Mouse (Mus musculus): ENCODE measurements around the gene Nfkbiz. TPM values are rescaled to one million over a fixed set of nuclear protein-coding genes. Genes with fewer than 3 reads are reported as not detected.
"Not testable (repeated sequence)": the region's sequence is repeated elsewhere in the genome, so short reads cannot be mapped to it uniquely, and the experiment has no call there.

Gene Nfkbiz
- 2.4 and 3.2 TPM in 2 replicates for polyA plus RNA-seq (2015; fragmentation: Nextera tagmentation; extraction: Ambion mirVana)

GRCm38 (mm10) chr16:55838510-55839474 is at the start of gene Nfkbiz:
Gene Nfkbiz, minus strand, starts transcription at chr16:55838899.
- no peaks in the 10 kb centered on the region for H3K27me3 ChIP-seq
- ATAC-seq (replicated peaks; ENCODE audit: insufficient number of reproducible peaks, insufficient read depth, low FRiP score, low read depth) = peak; percentile 90
- H3K4me1 ChIP-seq (replicated peaks) = peaks cover 4% of the 10 kb centered on the region
- no peaks in the 10 kb centered on the region for H3K9me3 ChIP-seq (replicated peaks)
- H3K9ac ChIP-seq = peak within 1 kb of the TSS; percentile 80
- no peaks in the 10 kb centered on the region for H3K36me3 ChIP-seq
- WGBS = under 1% methylated on average over 40 of the region's 40 CpGs
- peak within 1 kb of the TSS; percentile 93 for H3K27ac ChIP-seq
- peak within 1 kb of the TSS; percentile 81 for H3K4me2 ChIP-seq
- peak within 1 kb of the TSS; percentile 71 for H3K4me3 ChIP-seq

- Histone ChIP-seq H3K27ac (no peak overlapping the region), H3K4me3 (no peak overlapping the region), H3K4me2 (no peak overlapping the region), H3K9me3 (replicated peaks) (no peaks in the 10 kb centered on the region), H3K27me3 (no peaks in the 10 kb centered on the region), H3K4me1 (replicated peaks) (0 out of 2 replicates have a peak, but pooled peaks cover 2% of the 10 kb centered on the region), H3K9ac (no peak overlapping the region), H3K36me3 (no peaks in the 10 kb centered on the region)
- WGBS = 53% methylated on average over 7 of the region's 7 CpGs
- ATAC-seq (replicated peaks; ENCODE audit: insufficient number of reproducible peaks, insufficient read depth, low FRiP score, low read depth) = no peak; the same call in 1 of the 2 replicates
Observed at GRCm38 (mm10) chr16:55887814-55888583, 49.3 kb upstream of the Nfkbiz start.

- Histone ChIP-seq H3K36me3 (no peaks in the 10 kb centered on the region), H3K27me3 (no peaks in the 10 kb centered on the region), H3K27ac (no peak overlapping the region), H3K9ac (no peak overlapping the region), H3K9me3 (replicated peaks) (no peaks in the 10 kb centered on the region), H3K4me3 (no peak overlapping the region), H3K4me1 (replicated peaks) (0 out of 2 replicates have a peak, but pooled peaks cover 2% of the 10 kb centered on the region), H3K4me2 (no peak overlapping the region)
- no peak for ATAC-seq (replicated peaks; ENCODE audit: insufficient number of reproducible peaks, insufficient read depth, low FRiP score, low read depth)
- WGBS = 82% methylated on average over 11 of the region's 11 CpGs
Observed at GRCm38 (mm10) chr16:55884246-55884645, 45.5 kb upstream of the Nfkbiz start.

- no peaks in the 10 kb centered on the region for H3K36me3 ChIP-seq
- WGBS = 29% methylated on average over 6 of the region's 6 CpGs
- H3K9me3 ChIP-seq (replicated peaks) = no peaks in the 10 kb centered on the region
- no peaks in the 10 kb centered on the region for H3K27me3 ChIP-seq
- H3K9ac ChIP-seq = no peak overlapping the region
- no peak overlapping the region for H3K4me3 ChIP-seq
- no peak overlapping the region for H3K4me2 ChIP-seq
- peaks cover 12% of the 10 kb centered on the region for H3K4me1 ChIP-seq (replicated peaks)
- 0 out of 2 replicates have a peak overlapping the region, but pooled peaks have one; percentile 27 for H3K27ac ChIP-seq
- ATAC-seq (replicated peaks; ENCODE audit: insufficient number of reproducible peaks, insufficient read depth, low FRiP score, low read depth) = peak; percentile 53; the same call in 1 of the 2 replicates
Observed at GRCm38 (mm10) chr16:55876025-55876424, 37.3 kb upstream of the Nfkbiz start.

GRCm38 (mm10) chr16:55863832-55864231 is 25.1 kb upstream of the Nfkbiz start:
- ATAC-seq (replicated peaks; ENCODE audit: insufficient number of reproducible peaks, insufficient read depth, low FRiP score, low read depth) = no peak
- Histone ChIP-seq H3K9me3 (replicated peaks) (no peaks in the 10 kb centered on the region), H3K9ac (no peak overlapping the region), H3K4me2 (no peak overlapping the region), H3K4me1 (replicated peaks) (no peaks in the 10 kb centered on the region), H3K27ac (no peak overlapping the region), H3K27me3 (no peaks in the 10 kb centered on the region), H3K4me3 (no peak overlapping the region), H3K36me3 (no peaks in the 10 kb centered on the region)
- WGBS = 58% methylated on average over 4 of the region's 4 CpGs

- no peaks in the 10 kb centered on the region for H3K36me3 ChIP-seq
- H3K4me2 ChIP-seq = no peak overlapping the region
- H3K27ac ChIP-seq = no peak overlapping the region
- 24% methylated on average over 7 of the region's 7 CpGs for whole genome bisulfite sequencing
- no peak overlapping the region for H3K4me3 ChIP-seq
- no peak for ATAC-seq (replicated peaks; ENCODE audit: insufficient number of reproducible peaks, insufficient read depth, low FRiP score, low read depth)
- H3K27me3 ChIP-seq = no peaks in the 10 kb centered on the region
- H3K9ac ChIP-seq = no peak overlapping the region
- H3K9me3 ChIP-seq (replicated peaks) = no peaks in the 10 kb centered on the region
- no peaks in the 10 kb centered on the region for H3K4me1 ChIP-seq (replicated peaks)
Observed at GRCm38 (mm10) chr16:55863149-55863815, 24.6 kb upstream of the Nfkbiz start.

GRCm38 (mm10) chr16:55861104-55861503 is 22.4 kb upstream of the Nfkbiz start:
- 66% methylated on average over 3 of the region's 3 CpGs for WGBS
- Histone ChIP-seq H3K36me3 (no peaks in the 10 kb centered on the region), H3K4me1 (replicated peaks) (no peaks in the 10 kb centered on the region), H3K4me2 (no peak overlapping the region), H3K27ac (no peak overlapping the region), H3K27me3 (no peaks in the 10 kb centered on the region), H3K9me3 (replicated peaks) (no peaks in the 10 kb centered on the region), H3K4me3 (no peak overlapping the region), H3K9ac (no peak overlapping the region)
- ATAC-seq (replicated peaks; ENCODE audit: insufficient number of reproducible peaks, insufficient read depth, low FRiP score, low read depth) = no peak

GRCm38 (mm10) chr16:55859421-55859820 is 20.7 kb upstream of the Nfkbiz start:
- not testable (repeated sequence) for H3K4me2 ChIP-seq; H3K36me3 ChIP-seq; H3K27ac ChIP-seq; H3K4me1 ChIP-seq (replicated peaks); H3K27me3 ChIP-seq; H3K4me3 ChIP-seq; H3K9ac ChIP-seq; ATAC-seq (replicated peaks; ENCODE audit: insufficient number of reproducible peaks, insufficient read depth, low FRiP score, low read depth); H3K9me3 ChIP-seq (replicated peaks)
- 93% methylated on average over 4 of the region's 4 CpGs for WGBS

GRCm38 (mm10) chr16:55858465-55858864 is 19.8 kb upstream of the Nfkbiz start:
- no peak for ATAC-seq (replicated peaks; ENCODE audit: insufficient number of reproducible peaks, insufficient read depth, low FRiP score, low read depth)
- no peak overlapping the region for H3K9ac ChIP-seq

GRCm38 (mm10) chr16:55852943-55853727 is 14.4 kb upstream of the Nfkbiz start:
- no peak overlapping the region for H3K4me2 ChIP-seq
- no peak overlapping the region for H3K9ac ChIP-seq
- H3K4me1 ChIP-seq (replicated peaks) = no peaks in the 10 kb centered on the region
- ATAC-seq (replicated peaks; ENCODE audit: insufficient number of reproducible peaks, insufficient read depth, low FRiP score, low read depth) = no peak
- H3K27me3 ChIP-seq = no peaks in the 10 kb centered on the region
- H3K36me3 ChIP-seq = no peaks in the 10 kb centered on the region
- WGBS = 52% methylated on average over 19 of the region's 19 CpGs
- H3K27ac ChIP-seq = no peak overlapping the region
- H3K4me3 ChIP-seq = no peak overlapping the region
- H3K9me3 ChIP-seq (replicated peaks) = no peaks in the 10 kb centered on the region

More at GRCm38 (mm10) chr16:55858465-55858864, 19.8 kb upstream of the Nfkbiz start:
- Histone ChIP-seq H3K4me3 (no peak overlapping the region), H3K9me3 (replicated peaks) (no peaks in the 10 kb centered on the region), H3K36me3 (no peaks in the 10 kb centered on the region), H3K4me1 (replicated peaks) (no peaks in the 10 kb centered on the region), H3K4me2 (no peak overlapping the region), H3K27ac (no peak overlapping the region), H3K27me3 (no peaks in the 10 kb centered on the region)
- WGBS = 63% methylated on average over 6 of the region's 6 CpGs

Measured in heart, embryonic 15.5 days (tissue).